Mouse (Mus musculus): ENCODE measurements around the gene Herc3. TPM values are rescaled to one million over a fixed set of nuclear protein-coding genes. Genes with fewer than 3 reads are reported as not detected.
A peak's percentile ranks its signal among the peaks of the same experiment; 100 is the strongest.

Herc3 gene
- polyA plus RNA-seq, 1 experiment from 2014 or later = 20.1 TPM

DNA sequence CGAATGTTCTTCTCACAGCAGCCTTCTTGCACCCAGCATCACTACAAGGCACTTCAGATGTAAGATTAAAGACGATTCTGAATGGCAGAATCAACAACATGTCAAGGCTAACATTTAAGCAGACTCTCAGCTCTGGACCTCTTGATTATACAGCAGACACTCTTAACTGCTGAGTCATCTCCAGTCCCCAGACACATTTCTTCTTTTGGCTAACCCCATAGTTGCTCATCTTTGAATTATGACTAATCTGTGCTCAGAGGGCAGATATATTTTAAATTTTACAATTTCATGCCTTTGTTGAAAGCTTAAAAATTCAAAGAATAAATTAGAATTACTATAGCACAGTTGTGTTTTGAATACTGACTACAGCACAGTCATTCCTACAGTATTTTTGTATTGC is 9.9 kb downstream of the Herc3 start:
- no peak for ATAC-seq (ENCODE audit: low read depth)
- Histone ChIP-seq H3K9ac (no peak overlapping the region), H3K4me3 (no peak overlapping the region), H3K36me3 (no peaks in the 10 kb centered on the region), H3K27ac (replicated peaks) (no peak overlapping the region), H3K27me3 (no peaks in the 10 kb centered on the region), H3K9me3 (no peaks in the 10 kb centered on the region), H3K4me1 (replicated peaks) (peaks cover 9% of the 10 kb centered on the region), H3K4me2 (no peak overlapping the region)
- WGBS = 84% methylated on average over 2 of the region's 2 CpGs

DNA sequence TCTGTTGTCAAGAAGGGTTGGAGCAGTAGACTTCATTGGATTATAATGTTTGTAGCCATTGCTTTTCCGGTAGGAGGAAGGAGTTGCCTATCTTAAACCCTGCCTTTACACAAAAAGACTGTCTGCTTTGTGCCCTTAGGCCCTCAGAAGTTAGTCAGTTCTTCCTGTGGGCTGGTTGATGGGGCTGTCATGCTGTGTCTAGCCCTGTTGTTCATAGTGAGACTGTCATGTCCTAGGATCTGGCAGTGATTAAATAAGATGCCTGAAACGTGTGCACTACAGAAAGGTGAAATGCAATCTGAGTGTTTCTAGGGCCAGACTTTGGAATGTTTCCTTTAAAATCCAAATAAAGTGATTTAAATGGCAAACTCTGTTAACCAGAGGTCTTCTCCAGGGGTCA is 10.9 kb downstream of the Herc3 start:
- no peaks in the 10 kb centered on the region for H3K36me3 ChIP-seq
- no peak for ATAC-seq (ENCODE audit: low read depth)
- 55% methylated on average over 2 of the region's 2 CpGs for WGBS
- H3K4me3 ChIP-seq = no peak overlapping the region
- H3K9ac ChIP-seq = no peak overlapping the region
- H3K9me3 ChIP-seq = no peaks in the 10 kb centered on the region
- no peak overlapping the region for H3K27ac ChIP-seq (replicated peaks)
- H3K4me2 ChIP-seq = no peak overlapping the region
- H3K27me3 ChIP-seq = no peaks in the 10 kb centered on the region
- H3K4me1 ChIP-seq (replicated peaks) = peaks cover 9% of the 10 kb centered on the region

GRCm38 (mm10) chr6:58843580-58843979 is 12.3 kb downstream of the Herc3 start:
- 88% methylated on average over 9 of the region's 9 CpGs for WGBS
- no peak overlapping the region for H3K9ac ChIP-seq
- H3K9me3 ChIP-seq = no peaks in the 10 kb centered on the region
- no peak overlapping the region for H3K4me3 ChIP-seq
- no peaks in the 10 kb centered on the region for H3K27me3 ChIP-seq
- no peaks in the 10 kb centered on the region; the same call in 1 of the 2 replicates for H3K4me1 ChIP-seq (replicated peaks)
- no peak overlapping the region for H3K4me2 ChIP-seq
- no peak for ATAC-seq (ENCODE audit: low read depth)
- H3K36me3 ChIP-seq = no peaks in the 10 kb centered on the region
- no peak overlapping the region for H3K27ac ChIP-seq (replicated peaks)

DNA sequence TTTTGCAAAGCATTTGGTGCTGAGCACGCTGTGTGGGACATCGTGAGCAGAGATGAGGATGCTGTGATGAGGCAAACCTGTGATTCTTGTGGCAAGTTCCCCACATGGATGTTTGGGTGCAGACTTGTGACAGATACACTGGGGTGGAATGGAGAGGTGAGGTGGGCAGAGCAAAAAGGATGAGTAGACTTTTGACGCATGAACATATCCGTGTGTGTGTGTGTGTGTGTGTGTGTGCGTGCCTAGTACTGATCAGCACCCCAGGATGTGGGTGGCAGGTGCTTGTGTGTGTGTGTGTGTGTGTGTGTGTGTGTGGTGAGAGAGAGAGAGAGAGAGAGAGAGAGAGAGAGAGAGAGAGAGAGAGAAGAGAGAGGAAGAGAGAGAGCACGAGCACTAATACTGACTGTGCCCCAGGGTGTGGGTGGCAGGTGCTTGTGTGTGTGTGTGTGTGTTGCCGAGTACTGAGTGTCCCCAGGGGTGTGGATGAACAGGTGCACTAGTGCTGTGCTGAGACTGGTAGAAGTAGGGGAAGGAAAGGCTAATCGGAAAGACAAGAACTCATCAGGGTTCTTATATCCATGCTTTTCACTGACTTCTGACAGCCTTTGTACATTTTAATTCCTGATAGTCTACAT is 13.0 kb downstream of the Herc3 start:
- ATAC-seq (ENCODE audit: low read depth) = no peak
- no peaks in the 10 kb centered on the region for H3K27me3 ChIP-seq
- H3K4me1 ChIP-seq (replicated peaks) = no peaks in the 10 kb centered on the region; the same call in 1 of the 2 replicates
- H3K36me3 ChIP-seq = no peaks in the 10 kb centered on the region
- no peaks in the 10 kb centered on the region for H3K9me3 ChIP-seq
- 75% methylated on average over 8 of the region's 8 CpGs for WGBS
- H3K4me3 ChIP-seq = no peak overlapping the region
- no peak overlapping the region for H3K27ac ChIP-seq (replicated peaks)
- H3K4me2 ChIP-seq = no peak overlapping the region
- H3K9ac ChIP-seq = no peak overlapping the region

- 87% methylated on average over 9 of the region's 9 CpGs for WGBS
- peaks cover 4% of the 10 kb centered on the region; the same call in 1 of the 2 replicates for H3K36me3 ChIP-seq
- no peak overlapping the region for H3K4me2 ChIP-seq
- H3K4me3 ChIP-seq = no peak overlapping the region
- H3K9me3 ChIP-seq = no peaks in the 10 kb centered on the region
- no peak overlapping the region for H3K9ac ChIP-seq
- ATAC-seq (ENCODE audit: low read depth) = no peak
- no peak overlapping the region for H3K27ac ChIP-seq (replicated peaks)
- H3K4me1 ChIP-seq (replicated peaks) = no peaks in the 10 kb centered on the region; the same call in 1 of the 2 replicates
- H3K27me3 ChIP-seq = no peaks in the 10 kb centered on the region
Measured at GRCm38 (mm10) chr6:58846850-58847692, 15.8 kb downstream of the Herc3 start.

DNA sequence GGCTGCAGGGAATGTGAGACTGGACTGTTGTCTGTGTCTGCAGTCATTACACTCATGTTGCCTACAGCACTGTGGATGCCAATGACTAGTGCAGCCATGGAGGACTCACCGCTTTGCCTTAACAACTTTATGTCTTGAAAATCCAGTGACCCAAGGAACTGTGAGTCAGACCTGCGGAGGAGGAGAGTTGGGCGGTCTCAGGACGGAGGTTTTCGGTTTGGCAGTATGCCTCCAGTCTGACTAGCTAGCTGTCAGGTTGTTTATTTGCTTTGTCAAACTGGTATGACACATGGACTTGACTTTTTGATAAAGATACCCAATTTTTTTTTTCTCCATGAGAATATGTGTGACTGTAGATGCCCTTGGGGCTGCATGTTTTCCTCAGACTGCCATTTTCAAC is 16.6 kb downstream of the Herc3 start:
- Histone ChIP-seq H3K4me3 (no peak overlapping the region), H3K4me1 (replicated peaks) (no peaks in the 10 kb centered on the region; the same call in 1 of the 2 replicates), H3K9me3 (no peaks in the 10 kb centered on the region), H3K27me3 (no peaks in the 10 kb centered on the region), H3K27ac (replicated peaks) (no peak overlapping the region), H3K9ac (no peak overlapping the region), H3K36me3 (peaks cover 4% of the 10 kb centered on the region; the same call in 1 of the 2 replicates), H3K4me2 (no peak overlapping the region)
- WGBS = 90% methylated on average over 5 of the region's 5 CpGs
- no peak for ATAC-seq (ENCODE audit: low read depth)

GRCm38 (mm10) chr6:58849356-58849755 is 18.1 kb downstream of the Herc3 start:
- no peak overlapping the region for H3K4me2 ChIP-seq
- no peak for ATAC-seq (ENCODE audit: low read depth)
- WGBS = 47% methylated on average over 5 of the region's 5 CpGs
- no peaks in the 10 kb centered on the region; the same call in 1 of the 2 replicates for H3K4me1 ChIP-seq (replicated peaks)
- no peak overlapping the region for H3K27ac ChIP-seq (replicated peaks)
- H3K9ac ChIP-seq = no peak overlapping the region
- peaks cover 4% of the 10 kb centered on the region; the same call in 1 of the 2 replicates for H3K36me3 ChIP-seq
- no peak overlapping the region for H3K4me3 ChIP-seq
- H3K27me3 ChIP-seq = no peaks in the 10 kb centered on the region
- H3K9me3 ChIP-seq = no peaks in the 10 kb centered on the region

- no peak overlapping the region for H3K4me2 ChIP-seq
- H3K4me1 ChIP-seq (replicated peaks) = peaks cover 12% of the 10 kb centered on the region
- peaks cover 19% of the 10 kb centered on the region for H3K36me3 ChIP-seq
- no peaks in the 10 kb centered on the region for H3K27me3 ChIP-seq
- no peaks in the 10 kb centered on the region for H3K9me3 ChIP-seq
- H3K4me3 ChIP-seq = no peak overlapping the region
- no peak overlapping the region for H3K9ac ChIP-seq
- WGBS = 78% methylated on average over 10 of the region's 10 CpGs
- no peak overlapping the region for H3K27ac ChIP-seq (replicated peaks)
- ATAC-seq (ENCODE audit: low read depth) = 0 out of 2 replicates have a peak, but pooled peaks have one; percentile 47
Measured at GRCm38 (mm10) chr6:58855676-58856367, 24.6 kb downstream of the Herc3 start.

GRCm38 (mm10) chr6:58856494-58856893 is 25.2 kb downstream of the Herc3 start:
- ATAC-seq (ENCODE audit: low read depth) = no peak; the same call in 1 of the 2 replicates
- no peaks in the 10 kb centered on the region for H3K27me3 ChIP-seq
- peaks cover 19% of the 10 kb centered on the region for H3K36me3 ChIP-seq
- H3K27ac ChIP-seq (replicated peaks) = no peak overlapping the region
- H3K9ac ChIP-seq = no peak overlapping the region
- no peak overlapping the region for H3K4me3 ChIP-seq
- no peaks in the 10 kb centered on the region for H3K9me3 ChIP-seq
- no peak overlapping the region for H3K4me2 ChIP-seq
- peaks cover 12% of the 10 kb centered on the region for H3K4me1 ChIP-seq (replicated peaks)
- 62% methylated on average over 2 of the region's 2 CpGs for WGBS

DNA sequence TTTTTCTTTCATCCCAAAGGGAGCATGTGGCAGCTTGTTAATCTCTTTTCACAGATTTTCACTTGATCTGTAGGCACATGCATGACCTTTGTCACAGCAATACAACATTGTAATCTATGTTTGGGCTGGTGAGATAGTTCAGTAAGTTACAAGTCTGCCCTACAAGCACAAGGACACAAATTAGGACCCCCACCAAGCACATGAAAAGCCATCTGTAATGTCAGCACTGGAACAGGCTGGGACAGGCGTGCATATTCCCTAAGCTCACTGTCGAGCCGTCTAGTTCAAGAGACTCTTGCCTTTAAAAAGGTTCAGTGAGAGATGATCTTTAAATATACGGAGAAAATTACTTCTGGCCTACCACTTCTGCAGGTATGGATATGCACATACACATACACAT is 28.3 kb downstream of the Herc3 start:
- no peak overlapping the region for H3K4me2 ChIP-seq
- no peak overlapping the region for H3K27ac ChIP-seq (replicated peaks)
- no peaks in the 10 kb centered on the region for H3K27me3 ChIP-seq
- H3K36me3 ChIP-seq = peaks cover 15% of the 10 kb centered on the region; the same call in 1 of the 2 replicates
- H3K9ac ChIP-seq = no peak overlapping the region
- H3K4me1 ChIP-seq (replicated peaks) = peaks cover 12% of the 10 kb centered on the region
- H3K4me3 ChIP-seq = no peak overlapping the region
- H3K9me3 ChIP-seq = no peaks in the 10 kb centered on the region
- 83% methylated on average over 4 of the region's 4 CpGs for WGBS
- no peak for ATAC-seq (ENCODE audit: low read depth)

DNA sequence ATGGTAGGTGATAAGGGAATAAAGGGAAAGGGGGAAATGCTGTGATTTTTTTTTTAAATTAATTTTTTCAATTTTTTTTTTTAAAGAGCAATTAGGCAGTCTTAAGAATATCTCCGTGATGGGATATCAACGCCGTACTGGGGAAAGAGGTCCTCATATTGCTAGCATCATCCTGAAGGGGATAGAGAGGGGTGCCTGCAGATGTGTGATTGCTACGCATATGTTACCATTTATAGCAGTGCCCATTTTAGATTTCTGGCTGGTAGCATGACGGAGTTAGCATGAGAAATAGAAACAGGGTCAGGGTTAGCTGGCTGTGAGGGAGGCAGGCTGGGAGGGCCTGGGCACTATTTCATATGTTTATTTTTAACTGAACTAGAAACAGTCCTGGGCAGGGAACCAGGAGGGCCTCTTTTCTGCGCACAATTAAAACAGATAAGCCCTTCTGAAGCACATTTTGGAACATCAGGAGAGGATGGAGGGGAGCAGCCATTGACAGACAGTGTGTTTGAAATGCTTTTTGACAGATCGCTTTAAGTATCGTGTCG is 31.3 kb downstream of the Herc3 start:
- H3K36me3 ChIP-seq = peaks cover 19% of the 10 kb centered on the region; the same call in 1 of the 2 replicates
- no peak overlapping the region for H3K4me2 ChIP-seq
- ATAC-seq (ENCODE audit: low read depth) = no peak
- no peak overlapping the region for H3K9ac ChIP-seq
- H3K4me3 ChIP-seq = no peak overlapping the region
- no peaks in the 10 kb centered on the region for H3K27me3 ChIP-seq
- no peaks in the 10 kb centered on the region for H3K9me3 ChIP-seq
- 83% methylated on average over 9 of the region's 9 CpGs for WGBS
- H3K4me1 ChIP-seq (replicated peaks) = no peaks in the 10 kb centered on the region
- no peak overlapping the region for H3K27ac ChIP-seq (replicated peaks)

All from neural tube, embryonic 13.5 days (tissue).